Mouse (Mus musculus) kidney, embryonic 15.5 days (tissue): ENCODE data around the gene Tpbgl. TPM values are rescaled to one million over a fixed set of nuclear protein-coding genes. Genes with fewer than 3 reads are reported as not detected.

ENCODE experiments used
- polyA plus RNA-seq: library from polyadenylated mRNA; unstranded; fragments of >200 nt; fragmentation: Nextera tagmentation; extraction: Ambion mirVana; gene quantifications from 2 replicates; pipeline ENCODE4 v1.2.1, GENCODE M21; 2015

Tpbgl gene
- polyA plus RNA-seq, 1 experiment from 2014 or later, result 1.1 TPM

Other genes starting within 250 kb of the Tpbgl start
- 14.5 and 17.3 TPM in 2 replicates for gene Gdpd5, start 245.7 kb downstream of the Tpbgl start, polyA plus RNA-seq
- gene Klhl35, start 161.1 kb downstream of the Tpbgl start, polyA plus RNA-seq, result 0.67 and 1.2 TPM in 2 replicates
- 765 and 856 TPM in 2 replicates for gene Rps3, start 143.4 kb downstream of the Tpbgl start, polyA plus RNA-seq
- 9.4 and 11.7 TPM in 2 replicates for gene Arrb1, start 91.6 kb downstream of the Tpbgl start, polyA plus RNA-seq
- 2.4 and 2.8 TPM in 2 replicates for gene Slco2b1, start 84.2 kb upstream of the Tpbgl start, polyA plus RNA-seq
- not detected in 2 replicates for gene Olfr520, start 103.2 kb upstream of the Tpbgl start, polyA plus RNA-seq
- not detected in 2 replicates for gene Olfr521, start 136.4 kb upstream of the Tpbgl start, polyA plus RNA-seq
- gene Neu3, start 201.3 kb upstream of the Tpbgl start, polyA plus RNA-seq, result 3.0 and 3.1 TPM in 2 replicates
- gene Xrra1, start 232.0 kb upstream of the Tpbgl start, polyA plus RNA-seq, result 0.21 and 0.42 TPM in 2 replicates
- gene Spcs2, start 236.4 kb upstream of the Tpbgl start, polyA plus RNA-seq, result 384 and 410 TPM in 2 replicates